Comparison of ENCODE assay signal across 14 mouse cellular contexts in genomic region chr6:48647611-48648010, GRCm38 (mm10). TPM values are rescaled to one million over a fixed set of nuclear protein-coding genes. Genes with fewer than 3 reads are reported as not detected.
DNase-seq lines count a peak whose midpoint lies in the region; ATAC-seq and TF ChIP-seq lines count a peak whose summit lies in the region.
"Had no signal": no experiment of that assay in that cellular context is flagged by ENCODE, and none has a peak within 500 bp of the region (broad histone marks: within the 10 kb centered on the region; RNA-seq: fewer than 3 reads in every experiment).

No protein-coding gene starts in this region.

- no peak for ATAC-seq in heart, embryonic 16.5 days (replicated peaks; ENCODE audit: extremely low read depth, insufficient read depth, low FRiP score)
- ATAC-seq in liver, embryonic 12.5 days, result no peak
- no peak for ATAC-seq in midbrain, postnatal 0 days (ENCODE audit: low FRiP score)
- ATAC-seq: midbrain, embryonic 13.5 days had no signal

- no peak for TF ChIP-seq CTCF in thymus, adult 2 months (IDR thresholded peaks at IDR 0.05; ENCODE audit: borderline replicate concordance, control insufficient read depth, extremely low read depth, insufficient read depth, low read length, poor library complexity)
- TF ChIP-seq CTCF in small intestine, adult 2 months (IDR thresholded peaks at IDR 0.05; ENCODE audit: extremely low read depth, insufficient read length, insufficient replicate concordance, low read depth, low read length), result no peak
- no peak for TF ChIP-seq CTCF in midbrain, postnatal 0 days (IDR thresholded peaks at IDR 0.05)

- WGBS in heart, embryonic 16.5 days, result 77% methylated on average over 2 of the region's 2 CpGs
- WGBS in liver, embryonic 12.5 days (ENCODE audit: insufficient replicate concordance), result 56% methylated on average over 2 of the region's 2 CpGs
- WGBS in thymus, adult 2 months, result 66% methylated on average over 2 of the region's 2 CpGs
- 59% methylated on average over 2 of the region's 2 CpGs for WGBS in small intestine, adult 2 months
- WGBS in midbrain, postnatal 0 days, result 93% methylated on average over 2 of the region's 2 CpGs

- DNase-seq in heart, postnatal 36 days, result no peak
- DNase-seq in liver, result no peak
- no peak for DNase-seq in thymus, adult 2 months
- no peak for DNase-seq in thymus, postnatal 0 days (ENCODE audit: low spot score)
- DNase-seq in midbrain, postnatal 0 days (ENCODE audit: low spot score), result no peak
- DNase-seq: cerebellum, adult 18-20 months; gastrocnemius, postnatal 14 days; right cerebral cortex, adult 18-20 months had no signal

- no peak overlapping the region for H3K9ac ChIP-seq in heart, embryonic 16.5 days (ENCODE audit: low read length)
- no peak overlapping the region for H3K9ac ChIP-seq in liver, embryonic 12.5 days
- no peak overlapping the region for H3K9ac ChIP-seq in midbrain, postnatal 0 days (replicated peaks; ENCODE audit: low read length, poor library complexity, severe bottlenecking)
- H3K9ac ChIP-seq: embryonic facial prominence, embryonic 12.5 days; midbrain, embryonic 13.5 days had no signal

- H3K4me2 ChIP-seq in heart, embryonic 16.5 days (ENCODE audit: low read depth, low read length), result peak overlapping the region; percentile 3; the same call in 1 of the 2 replicates
- H3K4me2 ChIP-seq in liver, embryonic 12.5 days, result peak overlapping the region; percentile 13; the same call in 1 of the 2 replicates
- H3K4me2 ChIP-seq in midbrain, postnatal 0 days (ENCODE audit: low read depth, low read length, poor library complexity, severe bottlenecking), result no peak overlapping the region
- H3K4me2 ChIP-seq: embryonic facial prominence, embryonic 12.5 days; midbrain, embryonic 13.5 days had no signal

- H3K27me3 ChIP-seq in heart, embryonic 16.5 days (ENCODE audit: control insufficient read depth, insufficient read depth, low read length), result no peaks in the 10 kb centered on the region
- H3K27me3 ChIP-seq in liver, embryonic 12.5 days (replicated peaks), result no peaks in the 10 kb centered on the region
- H3K27me3 ChIP-seq in thymus, adult 2 months (ENCODE audit: control insufficient read depth, insufficient read depth, low read length), result no peaks in the 10 kb centered on the region
- no peaks in the 10 kb centered on the region for H3K27me3 ChIP-seq in small intestine, adult 2 months (ENCODE audit: control insufficient read depth, insufficient read depth, low read length)
- peaks cover 5% of the 10 kb centered on the region; the same call in 1 of the 2 replicates for H3K27me3 ChIP-seq in midbrain, postnatal 0 days (ENCODE audit: insufficient read depth, low read length)
- H3K27me3 ChIP-seq: embryonic facial prominence, embryonic 12.5 days; midbrain, embryonic 13.5 days had no signal

- no peaks in the 10 kb centered on the region for H3K36me3 ChIP-seq in heart, embryonic 16.5 days (ENCODE audit: control insufficient read depth, insufficient read depth)
- no peaks in the 10 kb centered on the region for H3K36me3 ChIP-seq in liver, embryonic 12.5 days
- peaks cover 22% of the 10 kb centered on the region for H3K36me3 ChIP-seq in thymus, adult 2 months (ENCODE audit: control insufficient read depth, insufficient read depth, low read length)
- H3K36me3 ChIP-seq in small intestine, adult 2 months (ENCODE audit: control insufficient read depth, insufficient read depth, low read length), result peaks cover 2% of the 10 kb centered on the region; the same call in 1 of the 2 replicates
- no peaks in the 10 kb centered on the region for H3K36me3 ChIP-seq in midbrain, postnatal 0 days (ENCODE audit: insufficient read depth, low read length)
- H3K36me3 ChIP-seq: embryonic facial prominence, embryonic 12.5 days; midbrain, embryonic 13.5 days had no signal

- TF ChIP-seq POLR2A in thymus, adult 2 months (IDR thresholded peaks at IDR 0.05; ENCODE audit: control insufficient read depth, extremely low read depth, insufficient read depth, low read length, poor library complexity), result no peak
- TF ChIP-seq POLR2A in small intestine, adult 2 months (IDR thresholded peaks at IDR 0.05; ENCODE audit: low read depth, low read length), result no peak

- 0 out of 2 replicates have a peak overlapping the region, but pooled peaks have one; percentile 5 for H3K4me3 ChIP-seq in heart, embryonic 16.5 days (ENCODE audit: low read length)
- H3K4me3 ChIP-seq in liver, embryonic 12.5 days, result no peak overlapping the region
- peak overlapping the region; percentile 50 for H3K4me3 ChIP-seq in thymus, adult 2 months (ENCODE audit: control insufficient read depth, insufficient read depth, low read length)
- H3K4me3 ChIP-seq in small intestine, adult 2 months (ENCODE audit: low read depth, low read length), result peak overlapping the region; percentile 46
- no peak overlapping the region for H3K4me3 ChIP-seq in midbrain, postnatal 0 days (ENCODE audit: low read depth, low read length)
- H3K4me3 ChIP-seq: embryonic facial prominence, embryonic 12.5 days; midbrain, embryonic 13.5 days had no signal

- intact Hi-C loops in heart, postnatal 36 days (cut with DNase I), result loop anchor here (1.0 to 10.0 kb wide), 5 partner anchors 27 to 307 kb away; partner anchors contain the start of gene Gimap5

- no peak overlapping the region for H3K27ac ChIP-seq in heart, embryonic 16.5 days (ENCODE audit: low read length)
- H3K27ac ChIP-seq in liver, embryonic 12.5 days, result no peak overlapping the region
- H3K27ac ChIP-seq in thymus, adult 2 months (ENCODE audit: control insufficient read depth, insufficient read depth, low read length), result peak overlapping the region; percentile 72; the same call in 1 of the 2 replicates
- H3K27ac ChIP-seq in small intestine, adult 2 months (ENCODE audit: insufficient read depth, low read depth, low read length), result peak overlapping the region; percentile 52
- no peak overlapping the region for H3K27ac ChIP-seq in midbrain, postnatal 0 days (ENCODE audit: low read depth, low read length)
- H3K27ac ChIP-seq: embryonic facial prominence, embryonic 12.5 days; midbrain, embryonic 13.5 days had no signal

- H3K9me3 ChIP-seq in heart, embryonic 16.5 days (replicated peaks; ENCODE audit: control insufficient read depth, low read length), result no peaks in the 10 kb centered on the region
- no peaks in the 10 kb centered on the region for H3K9me3 ChIP-seq in liver, embryonic 12.5 days (replicated peaks)
- no peaks in the 10 kb centered on the region for H3K9me3 ChIP-seq in midbrain, postnatal 0 days (ENCODE audit: low read length)
- H3K9me3 ChIP-seq: embryonic facial prominence, embryonic 12.5 days; midbrain, embryonic 13.5 days had no signal

- no peaks in the 10 kb centered on the region for H3K4me1 ChIP-seq in heart, embryonic 16.5 days (ENCODE audit: control insufficient read depth, insufficient read depth, low read length)
- 0 out of 2 replicates have a peak, but pooled peaks cover 3% of the 10 kb centered on the region for H3K4me1 ChIP-seq in liver, embryonic 12.5 days
- peaks cover 20% of the 10 kb centered on the region for H3K4me1 ChIP-seq in thymus, adult 2 months (replicated peaks; ENCODE audit: control insufficient read depth, insufficient read depth, low read length)
- peaks cover 6% of the 10 kb centered on the region for H3K4me1 ChIP-seq in small intestine, adult 2 months (ENCODE audit: control insufficient read depth, insufficient read depth, insufficient read length, low read length)
- no peaks in the 10 kb centered on the region for H3K4me1 ChIP-seq in midbrain, postnatal 0 days (ENCODE audit: insufficient read depth, low read length)
- H3K4me1 ChIP-seq: embryonic facial prominence, embryonic 12.5 days; midbrain, embryonic 13.5 days had no signal

RNA-seq across cellular contexts. Expression of gene Gimap8, which starts 0.6 kb away (rescaled TPM):
- 1.9 and 2.4 TPM in 2 replicates for polyA plus RNA-seq in heart, embryonic 16.5 days (2015; fragmentation: Nextera tagmentation; extraction: Ambion mirVana)
- total RNA-seq in heart, postnatal 36 days (2021), result 1 to 10 TPM; 6.7 to 6.8 TPM
- 0.93 and 1.0 TPM in 2 replicates for polyA plus RNA-seq in liver, embryonic 12.5 days (2016; fragmentation: Nextera tagmentation; extraction: Ambion mirVana)
- 26.6 and 29.8 TPM in 2 replicates for polyA plus RNA-seq in thymus, adult 2 months (2012; rRNA removed)
- 11.8 and 12.8 TPM in 2 replicates for polyA plus RNA-seq in thymus, postnatal 0 days (2015; fragmentation: Nextera tagmentation; extraction: Ambion mirVana)
- polyA plus RNA-seq in small intestine, adult 2 months (2012; rRNA removed), result 0.72 and 1.5 TPM in 2 replicates
- total RNA-seq in midbrain, postnatal 0 days (2014; rRNA removed), result 0.60 and 0.76 TPM in 2 replicates
- 0.45 and 0.53 TPM in 2 replicates for polyA plus RNA-seq in midbrain, postnatal 0 days (2015; fragmentation: Nextera tagmentation; extraction: Ambion mirVana)
- total RNA-seq: MEL had no signal

RNA-seq across cellular contexts. Expression of gene AI854703, which starts 21.0 kb away (rescaled TPM):
- 1.0 and 1.7 TPM in 2 replicates for polyA plus RNA-seq in heart, embryonic 16.5 days (2015; fragmentation: Nextera tagmentation; extraction: Ambion mirVana)
- total RNA-seq in heart, postnatal 36 days (2021), result under 1 TPM; 0.33 to 0.38 TPM
- polyA plus RNA-seq in liver, embryonic 12.5 days (2016; fragmentation: Nextera tagmentation; extraction: Ambion mirVana), result 0.30 and 0.50 TPM in 2 replicates
- polyA plus RNA-seq in thymus, adult 2 months (2012; rRNA removed), result 1.5 and 1.7 TPM in 2 replicates
- polyA plus RNA-seq in thymus, postnatal 0 days (2015; fragmentation: Nextera tagmentation; extraction: Ambion mirVana), result 2.0 and 2.3 TPM in 2 replicates
- polyA plus RNA-seq in small intestine, adult 2 months (2012; rRNA removed), result 0.43 and 0.96 TPM in 2 replicates
- total RNA-seq in midbrain, postnatal 0 days (2014; rRNA removed), result 51.7 and 57.1 TPM in 2 replicates
- polyA plus RNA-seq in midbrain, postnatal 0 days (2015; fragmentation: Nextera tagmentation; extraction: Ambion mirVana), result 28.5 and 30.2 TPM in 2 replicates
- total RNA-seq: MEL had no signal

RNA-seq across cellular contexts. Expression of gene Gimap9, which starts 28.3 kb away (rescaled TPM):
- polyA plus RNA-seq in heart, embryonic 16.5 days (2015; fragmentation: Nextera tagmentation; extraction: Ambion mirVana), result 8.6 and 17.5 TPM in 2 replicates
- total RNA-seq in heart, postnatal 36 days (2021), result 1 to 10 TPM; 4.8 to 5.2 TPM
- 11.4 and 12.9 TPM in 2 replicates for polyA plus RNA-seq in liver, embryonic 12.5 days (2016; fragmentation: Nextera tagmentation; extraction: Ambion mirVana)
- 42.5 and 49.6 TPM in 2 replicates for polyA plus RNA-seq in thymus, adult 2 months (2012; rRNA removed)
- polyA plus RNA-seq in thymus, postnatal 0 days (2015; fragmentation: Nextera tagmentation; extraction: Ambion mirVana), result 164 and 172 TPM in 2 replicates
- polyA plus RNA-seq in small intestine, adult 2 months (2012; rRNA removed), result 0.27 and 0.62 TPM in 2 replicates
- total RNA-seq in midbrain, postnatal 0 days (2014; rRNA removed), result 0.55 and 0.71 TPM in 2 replicates
- polyA plus RNA-seq in midbrain, postnatal 0 days (2015; fragmentation: Nextera tagmentation; extraction: Ambion mirVana), result 1.1 TPM in 2 replicates

RNA-seq across cellular contexts. Expression of gene Gimap4, which starts 36.7 kb away (rescaled TPM):
- 35.8 and 37.0 TPM in 2 replicates for polyA plus RNA-seq in heart, embryonic 16.5 days (2015; fragmentation: Nextera tagmentation; extraction: Ambion mirVana)
- 10 to 100 TPM; 23.6 to 30.4 TPM for total RNA-seq in heart, postnatal 36 days (2021)
- 15.7 and 15.9 TPM in 2 replicates for polyA plus RNA-seq in liver, embryonic 12.5 days (2016; fragmentation: Nextera tagmentation; extraction: Ambion mirVana)
- polyA plus RNA-seq in thymus, adult 2 months (2012; rRNA removed), result 43.0 and 64.0 TPM in 2 replicates
- 33.0 and 34.3 TPM in 2 replicates for polyA plus RNA-seq in thymus, postnatal 0 days (2015; fragmentation: Nextera tagmentation; extraction: Ambion mirVana)
- 4.3 and 9.3 TPM in 2 replicates for polyA plus RNA-seq in small intestine, adult 2 months (2012; rRNA removed)
- 0.66 and 0.77 TPM in 2 replicates for total RNA-seq in midbrain, postnatal 0 days (2014; rRNA removed)
- 0.25 and 0.48 TPM in 2 replicates for polyA plus RNA-seq in midbrain, postnatal 0 days (2015; fragmentation: Nextera tagmentation; extraction: Ambion mirVana)

RNA-seq across cellular contexts. Expression of gene Zfp775, which starts 45.7 kb away (rescaled TPM):
- 6.2 and 8.6 TPM in 2 replicates for polyA plus RNA-seq in heart, embryonic 16.5 days (2015; fragmentation: Nextera tagmentation; extraction: Ambion mirVana)
- total RNA-seq in heart, postnatal 36 days (2021), result 10 to 100 TPM; 10.4 to 10.7 TPM
- polyA plus RNA-seq in liver, embryonic 12.5 days (2016; fragmentation: Nextera tagmentation; extraction: Ambion mirVana), result 2.0 and 2.2 TPM in 2 replicates
- polyA plus RNA-seq in thymus, adult 2 months (2012; rRNA removed), result 8.2 and 10.2 TPM in 2 replicates
- polyA plus RNA-seq in thymus, postnatal 0 days (2015; fragmentation: Nextera tagmentation; extraction: Ambion mirVana), result 6.8 and 6.9 TPM in 2 replicates
- polyA plus RNA-seq in small intestine, adult 2 months (2012; rRNA removed), result 1.9 and 3.1 TPM in 2 replicates
- 8.6 and 9.5 TPM in 2 replicates for total RNA-seq in midbrain, postnatal 0 days (2014; rRNA removed)
- 8.6 and 9.5 TPM in 2 replicates for polyA plus RNA-seq in midbrain, postnatal 0 days (2015; fragmentation: Nextera tagmentation; extraction: Ambion mirVana)
- total RNA-seq: MEL had no signal

Comparison
In these comparisons a context has a peak if more than half of its experiments do, and no peak if none do; other contexts are left out.
1. H3K27ac ChIP-seq: peak in thymus, adult 2 months (single experiment) and small intestine, adult 2 months (single experiment); none in heart, embryonic 16.5 days (single experiment), liver, embryonic 12.5 days (single experiment) and midbrain, postnatal 0 days (single experiment).
2. H3K4me3 ChIP-seq: peak in heart, embryonic 16.5 days (single experiment), thymus, adult 2 months (single experiment) and small intestine, adult 2 months (single experiment); none in liver, embryonic 12.5 days (single experiment) and midbrain, postnatal 0 days (single experiment).